ENCODE assay signal across 14 mouse cellular contexts in the genomic region with DNA sequence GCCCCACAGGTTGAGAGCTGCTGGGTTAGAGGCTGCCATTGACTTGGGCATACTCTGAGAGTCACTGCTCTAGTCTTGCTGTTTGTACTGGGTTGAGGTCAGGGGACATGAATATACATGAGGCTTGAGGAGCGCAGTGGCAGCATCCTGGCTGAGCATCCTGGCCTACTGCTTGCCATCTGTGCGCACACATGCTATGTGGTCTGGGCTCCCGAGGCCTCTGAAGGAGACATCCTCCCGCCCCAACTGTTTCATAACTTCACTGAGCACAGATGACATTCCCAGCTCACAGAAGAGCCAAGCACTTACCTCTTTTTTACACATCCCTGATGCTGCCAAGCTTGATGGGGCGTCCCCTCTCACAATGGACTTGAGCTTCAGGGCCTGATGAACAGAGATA. TPM values are rescaled to one million over a fixed set of nuclear protein-coding genes. Genes with fewer than 3 reads are reported as not detected.
DNase-seq lines count a peak whose midpoint lies in the region; ATAC-seq lines count a peak whose summit lies in the region.
"Had no signal": no experiment of that assay in that cellular context is flagged by ENCODE, and none has a peak within 500 bp of the region (broad histone marks: within the 10 kb centered on the region; RNA-seq: fewer than 3 reads in every experiment).

No protein-coding gene starts in this region.

- H3K9me3 ChIP-seq in forebrain, embryonic 13.5 days (replicated peaks): no peaks in the 10 kb centered on the region
- no peaks in the 10 kb centered on the region for H3K9me3 ChIP-seq in forebrain, embryonic 12.5 days
- no peaks in the 10 kb centered on the region for H3K9me3 ChIP-seq in midbrain, embryonic 10.5 days (replicated peaks)
- no peaks in the 10 kb centered on the region for H3K9me3 ChIP-seq in midbrain, embryonic 16.5 days (replicated peaks; ENCODE audit: control insufficient read depth, low read length, poor library complexity, severe bottlenecking)
- H3K9me3 ChIP-seq: heart, embryonic 13.5 days; midbrain, embryonic 12.5 days had no signal

- H3K36me3 ChIP-seq in forebrain, embryonic 13.5 days (ENCODE audit: poor library complexity, severe bottlenecking): no peaks in the 10 kb centered on the region
- H3K36me3 ChIP-seq in forebrain, embryonic 12.5 days (replicated peaks): no peaks in the 10 kb centered on the region
- no peaks in the 10 kb centered on the region for H3K36me3 ChIP-seq in midbrain, embryonic 10.5 days
- peaks cover 16% of the 10 kb centered on the region for H3K36me3 ChIP-seq in midbrain, embryonic 16.5 days (ENCODE audit: control insufficient read depth, insufficient read depth, low read length)
- H3K36me3 ChIP-seq: midbrain, embryonic 12.5 days had no signal

- DNase-seq in midbrain, embryonic 10.5 days (ENCODE audit: low spot score): peak; percentile 14
- peak; percentile 92 to 93 for DNase-seq in cerebellum, postnatal 25 days
- DNase-seq in gastrocnemius, postnatal 25 days: no peak
- no peak for DNase-seq in spleen, postnatal 10 days (ENCODE audit: low spot score in 2 of 2)
- DNase-seq: adrenal gland, adult 8-10 months; gastrocnemius, postnatal 10 days; kidney, postnatal 14 days had no signal

- H3K27me3 ChIP-seq in forebrain, embryonic 13.5 days: no peaks in the 10 kb centered on the region
- no peaks in the 10 kb centered on the region for H3K27me3 ChIP-seq in forebrain, embryonic 12.5 days
- no peaks in the 10 kb centered on the region for H3K27me3 ChIP-seq in midbrain, embryonic 10.5 days (ENCODE audit: low read depth, poor library complexity, severe bottlenecking)
- no peaks in the 10 kb centered on the region for H3K27me3 ChIP-seq in midbrain, embryonic 16.5 days (ENCODE audit: control insufficient read depth, insufficient read depth, low read depth, low read length)
- H3K27me3 ChIP-seq: midbrain, embryonic 12.5 days had no signal

- H3K4me3 ChIP-seq in forebrain, embryonic 13.5 days: no peak overlapping the region
- H3K4me3 ChIP-seq in forebrain, embryonic 12.5 days (replicated peaks): no peak overlapping the region
- no peak overlapping the region for H3K4me3 ChIP-seq in midbrain, embryonic 10.5 days
- no peak overlapping the region for H3K4me3 ChIP-seq in midbrain, embryonic 16.5 days (ENCODE audit: low read depth, low read length)
- H3K4me3 ChIP-seq: heart, embryonic 13.5 days; midbrain, embryonic 12.5 days had no signal

- ATAC-seq in forebrain, embryonic 13.5 days: 0 out of 2 replicates have a peak, but pooled peaks have one; percentile 45
- ATAC-seq in forebrain, embryonic 12.5 days (ENCODE audit: low FRiP score): no peak
- ATAC-seq in midbrain, embryonic 16.5 days: no peak
- ATAC-seq in megakaryocyte, adult 5-6 weeks (ENCODE audit: poor library complexity, severe bottlenecking): no peak

- H3K9ac ChIP-seq in forebrain, embryonic 13.5 days: no peak overlapping the region
- H3K9ac ChIP-seq in forebrain, embryonic 12.5 days: no peak overlapping the region
- H3K9ac ChIP-seq in midbrain, embryonic 16.5 days (ENCODE audit: low read depth, low read length): no peak overlapping the region
- H3K9ac ChIP-seq: heart, embryonic 13.5 days; midbrain, embryonic 12.5 days had no signal

- 0 out of 2 replicates have a peak, but pooled peaks cover 6% of the 10 kb centered on the region for H3K4me1 ChIP-seq in forebrain, embryonic 13.5 days
- H3K4me1 ChIP-seq in forebrain, embryonic 12.5 days: 0 out of 2 replicates have a peak, but pooled peaks cover 4% of the 10 kb centered on the region
- H3K4me1 ChIP-seq in midbrain, embryonic 10.5 days: 0 out of 2 replicates have a peak, but pooled peaks cover 6% of the 10 kb centered on the region
- H3K4me1 ChIP-seq in midbrain, embryonic 16.5 days (ENCODE audit: control insufficient read depth, insufficient read depth, low read length): no peaks in the 10 kb centered on the region
- H3K4me1 ChIP-seq: heart, embryonic 13.5 days; midbrain, embryonic 12.5 days had no signal

- no peak overlapping the region for H3K27ac ChIP-seq in forebrain, embryonic 13.5 days
- no peak overlapping the region for H3K27ac ChIP-seq in forebrain, embryonic 12.5 days
- no peak overlapping the region for H3K27ac ChIP-seq in midbrain, embryonic 10.5 days (replicated peaks)
- no peak overlapping the region for H3K27ac ChIP-seq in midbrain, embryonic 16.5 days (ENCODE audit: low read length)
- H3K27ac ChIP-seq: heart, embryonic 13.5 days; midbrain, embryonic 12.5 days had no signal

- WGBS in forebrain, embryonic 13.5 days: 69% methylated on average over 5 of the region's 5 CpGs
- 78% methylated on average over 5 of the region's 5 CpGs for WGBS in forebrain, embryonic 12.5 days
- WGBS in midbrain, embryonic 10.5 days: 81% methylated on average over 5 of the region's 5 CpGs
- WGBS in midbrain, embryonic 16.5 days: 60% methylated on average over 5 of the region's 5 CpGs

- no peak overlapping the region for H3K4me2 ChIP-seq in forebrain, embryonic 13.5 days
- H3K4me2 ChIP-seq in forebrain, embryonic 12.5 days: no peak overlapping the region
- H3K4me2 ChIP-seq in midbrain, embryonic 16.5 days (ENCODE audit: low read length): no peak overlapping the region
- H3K4me2 ChIP-seq: heart, embryonic 13.5 days; liver, embryonic 11.5 days; midbrain, embryonic 12.5 days had no signal

RNA-seq across cellular contexts. Expression of gene Slc2a8, which starts 33.0 kb away (rescaled TPM):
- polyA plus RNA-seq in forebrain, embryonic 13.5 days (2015; fragmentation: Nextera tagmentation; extraction: Ambion mirVana): 15.4 and 18.3 TPM in 2 replicates
- polyA plus RNA-seq in forebrain, embryonic 12.5 days (2016; fragmentation: Nextera tagmentation; extraction: Ambion mirVana): 14.4 and 16.3 TPM in 2 replicates
- polyA plus RNA-seq in midbrain, embryonic 10.5 days (2016; fragmentation: Nextera tagmentation; extraction: Ambion mirVana): 19.5 and 23.3 TPM in 2 replicates
- 20.7 and 21.7 TPM in 2 replicates for polyA plus RNA-seq in midbrain, embryonic 16.5 days (2015; fragmentation: Nextera tagmentation; extraction: Ambion mirVana)
- 1.4 and 1.5 TPM in 2 replicates for total RNA-seq in megakaryocyte, adult 5-6 weeks (2015)
- total RNA-seq in megakaryocyte, adult 5-6 weeks (2017): 0.89 and 1.8 TPM in 2 replicates
- 1 to 10 TPM; 9.5 to 9.6 TPM for total RNA-seq in gastrocnemius, postnatal 25 days (2021)

RNA-seq across cellular contexts. Expression of gene Lrsam1, which starts 53.5 kb away (rescaled TPM):
- polyA plus RNA-seq in forebrain, embryonic 13.5 days (2015; fragmentation: Nextera tagmentation; extraction: Ambion mirVana): 14.8 and 15.5 TPM in 2 replicates
- 16.6 and 18.2 TPM in 2 replicates for polyA plus RNA-seq in forebrain, embryonic 12.5 days (2016; fragmentation: Nextera tagmentation; extraction: Ambion mirVana)
- 9.8 and 12.9 TPM in 2 replicates for polyA plus RNA-seq in midbrain, embryonic 10.5 days (2016; fragmentation: Nextera tagmentation; extraction: Ambion mirVana)
- 24.7 and 29.0 TPM in 2 replicates for polyA plus RNA-seq in midbrain, embryonic 16.5 days (2015; fragmentation: Nextera tagmentation; extraction: Ambion mirVana)
- total RNA-seq in megakaryocyte, adult 5-6 weeks (2015): 3.2 and 5.5 TPM in 2 replicates
- total RNA-seq in megakaryocyte, adult 5-6 weeks (2017): 7.2 and 10.6 TPM in 2 replicates
- 10 to 100 TPM; 10.4 to 13.5 TPM for total RNA-seq in gastrocnemius, postnatal 25 days (2021)

RNA-seq across cellular contexts. Expression of gene Rpl12, which starts 53.5 kb away (rescaled TPM):
- polyA plus RNA-seq in forebrain, embryonic 13.5 days (2015; fragmentation: Nextera tagmentation; extraction: Ambion mirVana): 111 and 118 TPM in 2 replicates
- 115 and 128 TPM in 2 replicates for polyA plus RNA-seq in forebrain, embryonic 12.5 days (2016; fragmentation: Nextera tagmentation; extraction: Ambion mirVana)
- polyA plus RNA-seq in midbrain, embryonic 10.5 days (2016; fragmentation: Nextera tagmentation; extraction: Ambion mirVana): 144 and 172 TPM in 2 replicates
- 76.2 and 81.9 TPM in 2 replicates for polyA plus RNA-seq in midbrain, embryonic 16.5 days (2015; fragmentation: Nextera tagmentation; extraction: Ambion mirVana)
- 1,104 and 1,138 TPM in 2 replicates for total RNA-seq in megakaryocyte, adult 5-6 weeks (2015)
- 1,103 and 1,144 TPM in 2 replicates for total RNA-seq in megakaryocyte, adult 5-6 weeks (2017)
- total RNA-seq in gastrocnemius, postnatal 25 days (2021): 10 to 100 TPM; 52.0 to 67.4 TPM

Comparison
In these comparisons a context has a peak if more than half of its experiments do, and no peak if none do; other contexts are left out.
1. DNase-seq: peak in midbrain, embryonic 10.5 days (single experiment) and cerebellum, postnatal 25 days (2 of 2); none in gastrocnemius, postnatal 25 days (single experiment) and spleen, postnatal 10 days (0 of 2).